Mouse (Mus musculus) hindbrain, embryonic 14.5 days (tissue): ENCODE measurements at regions not wholly inside any gene's neighbourhood (a gene's known extent, or its start where the extent isn't known, plus 50 kb on each side); places are given as distances from the start of the nearest gene placed in this dataset.
A peak's percentile ranks its signal among the peaks of the same experiment; 100 is the strongest.

Experiments
- ATAC-seq: fragments of 200-750 bp; cut with Nextera tagmentation; 2 replicates; pipeline ENCODE4 v1.8.0; 2017; ENCODE audit warnings: moderate number of reproducible peaks, mild to moderate bottlenecking, moderate TSS enrichment, moderate library complexity; ENCODE audit not compliant: low FRiP score
- DNase-seq: peaks from one replicate; pipeline ENCODE4 v3.0.0-alpha.2; 2015; ENCODE audit warnings: low spot score
- H3K27ac ChIP-seq: fragments of 300-500 bp; sonication (generic); 2 replicates; pipeline ENCODE4 v1.5.1; 2014; ENCODE audit warnings: mild to moderate bottlenecking, moderate library complexity
- H3K27me3 ChIP-seq: fragments of 300-500 bp; sonication (generic); 2 replicates; pipeline ENCODE4 v1.6.1; 2014; ENCODE audit warnings: mild to moderate bottlenecking, low read length, mixed read lengths; ENCODE audit not compliant: control insufficient read depth, insufficient read depth
- H3K36me3 ChIP-seq: fragments of 300-500 bp; sonication (generic); replicated peaks from 2 replicates; pipeline ENCODE4 v1.6.1; 2014; ENCODE audit not compliant: control insufficient read depth, insufficient read depth
- H3K4me1 ChIP-seq: fragments of 300-500 bp; sonication (generic); replicated peaks from 2 replicates; pipeline ENCODE4 v1.6.1; 2014; ENCODE audit warnings: antibody characterized with exemption, low read length, mixed read lengths; ENCODE audit not compliant: control insufficient read depth, insufficient read depth
- H3K4me2 ChIP-seq: fragments of 300-500 bp; sonication (generic); replicated peaks from 2 replicates; pipeline ENCODE4 v1.6.1; 2014; ENCODE audit warnings: mild to moderate bottlenecking, moderate library complexity
- H3K4me3 ChIP-seq: fragments of 300-500 bp; sonication (generic); replicated peaks from 2 replicates; pipeline ENCODE4 v1.5.1; 2014; ENCODE audit warnings: mild to moderate bottlenecking, low read length
- H3K9ac ChIP-seq: fragments of 300-500 bp; sonication (generic); 2 replicates; pipeline ENCODE4 v1.6.1; 2014
- H3K9me3 ChIP-seq: fragments of 300-500 bp; sonication (generic); 2 replicates; pipeline ENCODE4 v1.6.1; 2016; ENCODE audit warnings: low read length; ENCODE audit not compliant: control insufficient read depth
- WGBS: fragments of 180-500 bp; shearing (Covaris S2); extraction: QIAGEN DNeasy Blood & Tissue Kit; methylation state at CpG from one replicate; pipeline ENCODE4 v1.1.7; 2014; 5-methylcytosine and 5-hydroxymethylcytosine counted together

- Histone ChIP-seq H3K9me3 (no peaks in the 10 kb centered on the region), H3K36me3 (no peaks in the 10 kb centered on the region)
- no peak for ATAC-seq
These were observed 920.3 kb downstream of the Efna5 start for GRCm38 (mm10) chr17:61960837-61961236.

GRCm38 (mm10) chr17:61960017-61960813 lies 920.9 kb downstream of the Efna5 start:
- H3K27ac ChIP-seq: no peak overlapping the region
- no peak overlapping the region for H3K4me3 ChIP-seq
- DNase-seq: no peak
- H3K9ac ChIP-seq: no peak overlapping the region
- no peak for ATAC-seq
- WGBS: 76% methylated on average over 5 of the region's 5 CpGs
- H3K36me3 ChIP-seq: no peaks in the 10 kb centered on the region
- H3K4me1 ChIP-seq: no peaks in the 10 kb centered on the region
- no peak overlapping the region for H3K4me2 ChIP-seq
- H3K9me3 ChIP-seq: no peaks in the 10 kb centered on the region
- no peaks in the 10 kb centered on the region for H3K27me3 ChIP-seq

More at GRCm38 (mm10) chr17:61960837-61961236, 920.3 kb downstream of the Efna5 start:
- peak; percentile 29 for DNase-seq
- Histone ChIP-seq H3K4me1 (no peaks in the 10 kb centered on the region), H3K4me3 (no peak overlapping the region), H3K27ac (no peak overlapping the region), H3K27me3 (no peaks in the 10 kb centered on the region), H3K9ac (no peak overlapping the region), H3K4me2 (no peak overlapping the region; the same call in 1 of the 2 replicates)
- WGBS: 50% methylated on average over 5 of the region's 5 CpGs

DNA sequence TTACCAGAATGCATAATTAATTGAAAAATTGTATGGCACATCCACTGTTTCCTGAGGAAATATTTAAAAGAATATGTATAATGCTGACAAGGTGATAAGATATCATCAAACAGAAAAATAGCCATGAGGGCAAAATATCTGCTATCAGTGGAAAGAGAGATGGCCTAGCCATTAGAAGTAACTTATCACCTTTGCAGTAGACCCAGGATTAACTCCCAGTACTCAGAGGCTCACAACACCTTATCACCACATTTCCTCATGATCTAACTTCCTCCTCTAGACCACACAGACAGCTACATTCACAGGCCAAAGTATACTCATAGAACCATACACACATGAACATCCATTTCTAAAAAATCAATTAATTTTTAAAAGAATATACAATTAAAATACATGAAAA lies 963.4 kb downstream of the Efna5 start:
- H3K27ac ChIP-seq: no peak overlapping the region
- no peak overlapping the region for H3K4me3 ChIP-seq
- no peaks in the 10 kb centered on the region for H3K4me1 ChIP-seq
- H3K36me3 ChIP-seq: no peaks in the 10 kb centered on the region
- H3K9me3 ChIP-seq: no peaks in the 10 kb centered on the region
- no peak overlapping the region for H3K4me2 ChIP-seq
- DNase-seq (no peak), ATAC-seq (no peak)
- no peaks in the 10 kb centered on the region for H3K27me3 ChIP-seq
- no peak overlapping the region for H3K9ac ChIP-seq

DNA sequence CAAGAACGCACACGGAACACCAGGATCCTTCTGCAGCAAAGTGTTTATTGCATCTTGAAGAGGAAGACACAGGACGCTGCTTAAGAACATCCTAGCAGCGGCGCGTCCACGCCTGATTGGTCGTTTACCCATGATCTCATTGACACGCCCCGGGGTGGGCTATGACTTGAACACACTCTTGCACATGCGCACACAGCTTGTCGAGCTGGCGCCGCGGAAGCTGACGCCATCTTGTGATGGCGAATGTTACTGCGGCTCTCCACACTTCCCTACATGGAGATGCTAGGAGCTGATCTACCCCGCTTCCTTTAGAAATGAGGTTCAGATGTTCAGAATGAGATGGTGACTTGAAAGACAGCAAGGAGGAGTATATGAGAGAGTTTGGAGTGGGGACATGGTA lies 978.2 kb downstream of the Efna5 start:
- WGBS: 95% methylated on average over 19 of the region's 19 CpGs

DNA sequence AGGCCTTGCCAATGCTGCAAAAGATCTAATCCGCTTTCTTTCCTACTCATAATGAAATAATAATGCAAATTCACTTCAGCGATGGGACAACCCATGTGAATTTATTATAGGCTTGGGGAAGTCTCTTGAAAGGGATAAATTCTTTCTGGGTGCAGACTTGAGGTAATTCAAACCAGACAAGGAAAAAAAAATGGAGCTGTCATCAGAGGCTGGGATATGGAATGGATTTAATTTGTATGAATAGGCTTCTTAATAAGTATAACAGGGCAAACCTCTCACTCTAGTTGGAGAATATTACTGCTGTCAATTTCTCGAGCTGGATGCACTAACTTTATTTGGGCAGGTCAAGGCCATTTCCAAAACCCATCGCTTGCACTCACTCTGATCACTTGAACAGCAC lies 990.5 kb downstream of the Efna5 start:
- DNase-seq: no peak
- no peak overlapping the region for H3K4me2 ChIP-seq
- H3K9me3 ChIP-seq: no peaks in the 10 kb centered on the region
- no peak for ATAC-seq
- WGBS: 63% methylated on average over 4 of the region's 4 CpGs
- no peaks in the 10 kb centered on the region for H3K36me3 ChIP-seq
- no peaks in the 10 kb centered on the region for H3K27me3 ChIP-seq
- H3K9ac ChIP-seq: no peak overlapping the region
- H3K4me3 ChIP-seq: no peak overlapping the region
- no peaks in the 10 kb centered on the region for H3K4me1 ChIP-seq
- no peak overlapping the region for H3K27ac ChIP-seq

More for the DNA sequence above, 978.2 kb downstream of the Efna5 start:
- no peak overlapping the region for H3K9ac ChIP-seq
- no peak for DNase-seq
- H3K27ac ChIP-seq: no peak overlapping the region
- H3K4me1 ChIP-seq: no peaks in the 10 kb centered on the region
- no peak overlapping the region for H3K4me2 ChIP-seq
- H3K4me3 ChIP-seq: no peak overlapping the region
- ATAC-seq: no peak
- no peaks in the 10 kb centered on the region for H3K36me3 ChIP-seq
- H3K27me3 ChIP-seq: no peaks in the 10 kb centered on the region
- H3K9me3 ChIP-seq: no peaks in the 10 kb centered on the region

DNA sequence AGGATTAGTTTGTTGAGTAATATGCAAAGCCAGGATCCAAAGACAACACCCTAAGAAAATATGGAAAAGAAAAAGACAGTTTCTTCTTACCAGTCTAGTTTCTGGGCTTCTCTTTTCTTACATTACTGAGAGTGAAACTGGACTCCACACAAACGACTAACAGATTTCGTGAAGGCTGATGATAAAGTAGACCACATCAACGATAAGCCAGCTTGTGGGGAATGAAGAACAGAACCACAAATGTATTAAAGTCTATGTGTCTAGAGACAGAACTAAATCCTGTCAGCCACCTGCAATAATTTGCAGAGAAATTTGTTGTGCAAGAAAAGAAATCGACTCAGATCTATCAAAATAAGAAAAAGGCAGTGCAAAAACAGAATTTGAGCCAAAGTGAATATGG lies 1015.0 kb downstream of the Efna5 start:
- DNase-seq: no peak
- H3K9ac ChIP-seq: no peak overlapping the region
- H3K36me3 ChIP-seq: no peaks in the 10 kb centered on the region
- no peaks in the 10 kb centered on the region for H3K9me3 ChIP-seq
- WGBS: 83% methylated on average over 4 of the region's 4 CpGs
- H3K4me1 ChIP-seq: no peaks in the 10 kb centered on the region
- H3K4me3 ChIP-seq: no peak overlapping the region
- H3K27ac ChIP-seq: no peak overlapping the region
- no peaks in the 10 kb centered on the region for H3K27me3 ChIP-seq
- ATAC-seq: no peak
- no peak overlapping the region for H3K4me2 ChIP-seq

- DNase-seq: no peak
- no peak overlapping the region for H3K9ac ChIP-seq
- WGBS: 81% methylated on average over 2 of the region's 2 CpGs
- H3K4me1 ChIP-seq: no peaks in the 10 kb centered on the region
- ATAC-seq: no peak
- no peaks in the 10 kb centered on the region for H3K36me3 ChIP-seq
- no peaks in the 10 kb centered on the region for H3K27me3 ChIP-seq
- no peaks in the 10 kb centered on the region for H3K9me3 ChIP-seq
- H3K27ac ChIP-seq: no peak overlapping the region
- H3K4me3 ChIP-seq: no peak overlapping the region
- no peak overlapping the region for H3K4me2 ChIP-seq
These were observed 1018.7 kb downstream of the Efna5 start for GRCm38 (mm10) chr17:61862437-61862836.

- no peak for DNase-seq
- WGBS: 84% methylated on average over 2 of the region's 2 CpGs
- H3K4me2 ChIP-seq: no peak overlapping the region
- ATAC-seq: no peak
- no peaks in the 10 kb centered on the region for H3K4me1 ChIP-seq
- no peak overlapping the region for H3K27ac ChIP-seq
- no peaks in the 10 kb centered on the region for H3K27me3 ChIP-seq
- H3K9ac ChIP-seq: no peak overlapping the region
- no peak overlapping the region for H3K4me3 ChIP-seq
- H3K36me3 ChIP-seq: no peaks in the 10 kb centered on the region
- no peaks in the 10 kb centered on the region for H3K9me3 ChIP-seq
These were observed 1043.6 kb downstream of the Efna5 start for GRCm38 (mm10) chr17:61837555-61837954.

DNA sequence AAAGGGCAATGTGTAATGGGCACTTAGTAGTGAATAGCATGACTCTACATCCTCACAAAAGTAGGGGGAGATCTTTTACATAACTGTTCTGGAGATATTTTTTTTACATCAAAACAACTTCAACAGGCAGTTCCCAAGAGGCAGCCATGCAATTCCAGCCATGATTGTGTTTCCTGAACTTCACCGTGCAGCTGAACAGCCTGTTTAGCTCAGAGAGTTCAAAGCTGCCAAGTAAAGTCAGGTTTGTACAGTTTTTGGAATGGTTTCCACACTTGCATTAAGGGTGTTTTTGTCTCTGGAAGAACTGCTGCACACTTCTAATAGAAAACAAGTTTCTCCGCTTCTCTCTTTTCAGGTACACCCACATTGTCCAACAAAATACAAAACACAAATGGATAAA lies 1065.6 kb downstream of the Efna5 start:
- H3K9ac ChIP-seq: no peak overlapping the region
- H3K4me2 ChIP-seq: no peak overlapping the region
- 86% methylated on average over 2 of the region's 2 CpGs for WGBS
- H3K27ac ChIP-seq: no peak overlapping the region
- DNase-seq (no peak), ATAC-seq (no peak)
- no peaks in the 10 kb centered on the region for H3K27me3 ChIP-seq
- no peaks in the 10 kb centered on the region for H3K36me3 ChIP-seq
- H3K4me1 ChIP-seq: no peaks in the 10 kb centered on the region
- H3K9me3 ChIP-seq: no peaks in the 10 kb centered on the region
- no peak overlapping the region for H3K4me3 ChIP-seq

DNA sequence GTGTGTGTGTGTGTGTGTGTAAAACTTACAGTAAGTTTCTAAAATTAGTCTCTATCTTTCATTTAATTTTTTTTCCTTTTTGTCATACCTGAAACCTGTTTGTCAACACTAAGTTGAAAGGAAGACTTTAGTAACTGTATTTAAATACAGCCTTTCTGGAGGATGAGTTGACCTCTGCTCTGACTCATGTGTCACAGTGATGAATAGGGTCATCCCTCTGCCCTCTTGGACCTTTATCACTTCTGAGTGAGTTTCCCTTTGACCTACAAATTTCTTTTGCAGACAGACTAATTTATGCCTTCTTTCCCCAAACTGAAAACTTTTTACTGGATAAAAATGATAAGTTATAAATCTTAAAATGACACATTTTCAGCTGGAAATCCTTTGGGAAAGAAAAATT lies 1112.8 kb downstream of the Efna5 start:
- DNase-seq (no peak), ATAC-seq (no peak)

More for the DNA sequence above, 1112.8 kb downstream of the Efna5 start:
- Histone ChIP-seq H3K9me3 (no peaks in the 10 kb centered on the region), H3K27me3 (no peaks in the 10 kb centered on the region), H3K4me3 (no peak overlapping the region), H3K36me3 (no peaks in the 10 kb centered on the region), H3K4me2 (no peak overlapping the region), H3K4me1 (no peaks in the 10 kb centered on the region), H3K27ac (no peak overlapping the region), H3K9ac (no peak overlapping the region)
